Mouse (Mus musculus): ENCODE data around the gene Cdk20.

DNA sequence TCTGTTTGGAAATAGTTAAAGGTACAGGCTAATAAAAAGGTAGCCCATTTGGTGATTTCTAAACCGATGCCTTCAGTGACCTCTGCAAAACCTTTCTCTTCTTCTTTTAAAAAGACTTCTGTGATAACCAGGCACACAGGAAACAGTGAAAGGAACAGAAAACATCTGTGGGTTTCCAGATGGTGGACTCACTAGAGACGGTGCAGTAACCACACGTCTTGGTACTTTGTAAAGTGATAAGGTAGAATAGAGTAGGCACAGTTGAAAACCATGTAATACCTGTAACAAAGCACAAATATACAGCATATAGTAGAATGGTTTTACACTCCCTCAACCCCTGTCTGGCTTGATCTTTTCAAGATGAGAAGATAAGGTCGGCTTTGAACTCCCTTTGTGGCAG, 8.5 kb downstream of the Cdk20 start:
- TF ChIP-seq HCFC1 (IDR thresholded peaks at IDR 0.05; ENCODE audit: low read depth, low read length) (no peak), TBP (conservative IDR thresholded peaks at IDR 0.05; ENCODE audit: low read depth, low read length) (no peak), TCF12 (IDR thresholded peaks at IDR 0.05; ENCODE audit: low read depth, low read length) (no peak), POLR2AphosphoS2 (IDR thresholded peaks at IDR 0.05; ENCODE audit: low read depth, low read length) (no peak), EP300 (IDR thresholded peaks at IDR 0.05; ENCODE audit: low read length) (no peak), CTCF (conservative IDR thresholded peaks at IDR 0.05 in 1 of 2, IDR thresholded peaks at IDR 0.05 in 1 of 2; ENCODE audit: low read depth in 2 of 2, low read length in 2 of 2) (no peak), POLR2A (IDR thresholded peaks at IDR 0.05; ENCODE audit: low read depth, low read length) (no peak), JUN (IDR thresholded peaks at IDR 0.05; ENCODE audit: insufficient read depth, low read depth, low read length) (no peak), MEF2A (IDR thresholded peaks at IDR 0.05; ENCODE audit: borderline replicate concordance, low read depth, low read length) (no peak), USF1 (IDR thresholded peaks at IDR 0.05; ENCODE audit: low read depth, low read length) (no peak), GABPA (IDR thresholded peaks at IDR 0.05; ENCODE audit: insufficient replicate concordance, low read depth, low read length) (no peak), SMC3 (IDR thresholded peaks at IDR 0.05; ENCODE audit: low read depth, low read length) (no peak)
